Mouse (Mus musculus) lung, embryonic 14.5 days (tissue): Measurements from ENCODE around the gene Sult1a1. TPM values are rescaled to one million over a fixed set of nuclear protein-coding genes. Genes with fewer than 3 reads are reported as not detected.

ENCODE experiments used
- ATAC-seq: fragments of 200-750 bp; cut with Nextera tagmentation; 2 replicates; pipeline ENCODE4 v1.8.0; 2017; ENCODE audit warnings: mild to moderate bottlenecking, moderate TSS enrichment, moderate library complexity; ENCODE audit not compliant: insufficient read depth
- DNase-seq: peaks from one replicate; pipeline ENCODE4 v3.0.0-alpha.2; 2015
- H3K27ac ChIP-seq: fragments of 300-500 bp; sonication (generic); 2 replicates; pipeline ENCODE4 v1.5.1; 2014; ENCODE audit warnings: low read depth, mild to moderate bottlenecking, moderate library complexity
- H3K27me3 ChIP-seq: fragments of 300-500 bp; sonication (generic); 2 replicates; pipeline ENCODE4 v1.6.1; 2014; ENCODE audit warnings: low read length, control low read depth; ENCODE audit not compliant: insufficient read depth
- H3K36me3 ChIP-seq: fragments of 300-500 bp; sonication (generic); 2 replicates; pipeline ENCODE4 v1.6.1; 2014; ENCODE audit warnings: control low read depth; ENCODE audit not compliant: insufficient read depth
- H3K4me1 ChIP-seq: fragments of 300-500 bp; sonication (generic); 2 replicates; pipeline ENCODE4 v1.6.1; 2014; ENCODE audit warnings: antibody characterized with exemption, control low read depth; ENCODE audit not compliant: insufficient read depth
- H3K4me2 ChIP-seq: fragments of 300-500 bp; sonication (generic); 2 replicates; pipeline ENCODE4 v1.6.1; 2014; ENCODE audit warnings: mild to moderate bottlenecking
- H3K4me3 ChIP-seq: fragments of 300-500 bp; sonication (generic); 2 replicates; pipeline ENCODE4 v1.5.1; 2014; ENCODE audit warnings: low read depth, low read length
- H3K9ac ChIP-seq: fragments of 300-500 bp; sonication (generic); 2 replicates; pipeline ENCODE4 v1.6.1; 2014
- H3K9me3 ChIP-seq: fragments of 300-500 bp; sonication (generic); 2 replicates; pipeline ENCODE4 v1.6.1; 2016; ENCODE audit warnings: low read depth, low read length, control low read depth
- CTCF ChIP-seq: IDR thresholded peaks from 2 replicates; pipeline ENCODE4 v1.5.1; 2016; ENCODE audit warnings: antibody characterized with exemption, low read depth
- WGBS: fragments of 180-500 bp; shearing (Covaris S2); extraction: QIAGEN DNeasy Blood & Tissue Kit; methylation state at CpG from one replicate; pipeline ENCODE4 v1.1.7; 2014; 5-methylcytosine and 5-hydroxymethylcytosine counted together
- polyA plus RNA-seq: library from polyadenylated mRNA; unstranded; fragments of >200 nt; fragmentation: Nextera tagmentation; extraction: Ambion mirVana; gene quantifications from 2 replicates; pipeline ENCODE4 v1.2.1, GENCODE M21; 2014

The Sult1a1 gene
- polyA plus RNA-seq, 1 experiment from 2014 or later = 1.4 TPM

GRCm38 (mm10) chr7:126702861-126703756 lies 26.9 kb upstream of the Sult1a1 start:
- DNase-seq (no peak), ATAC-seq (no peak)
- no peak overlapping the region for H3K9ac ChIP-seq
- H3K4me2 ChIP-seq = peak overlapping the region; percentile 20; the same call in 1 of the 2 replicates
- H3K9me3 ChIP-seq = no peaks in the 10 kb centered on the region
- no peaks in the 10 kb centered on the region; the same call in 1 of the 2 replicates for H3K4me1 ChIP-seq
- peak overlapping the region; percentile 38; the same call in 1 of the 2 replicates for H3K4me3 ChIP-seq
- no peak for TF ChIP-seq CTCF
- no peaks in the 10 kb centered on the region for H3K36me3 ChIP-seq
- peaks cover 19% of the 10 kb centered on the region; the same call in 1 of the 2 replicates for H3K27me3 ChIP-seq
- 67% methylated on average over 12 of the region's 12 CpGs for WGBS
- H3K27ac ChIP-seq = no peak overlapping the region

- Histone ChIP-seq H3K4me2 (no peak overlapping the region), H3K4me1 (no peaks in the 10 kb centered on the region; the same call in 1 of the 2 replicates), H3K36me3 (no peaks in the 10 kb centered on the region), H3K27me3 (peaks cover 19% of the 10 kb centered on the region; the same call in 1 of the 2 replicates), H3K9ac (no peak overlapping the region), H3K4me3 (no peak overlapping the region), H3K9me3 (no peaks in the 10 kb centered on the region), H3K27ac (no peak overlapping the region)
- DNase-seq (no peak), ATAC-seq (no peak)
- 66% methylated on average over 6 of the region's 6 CpGs for WGBS
- no peak for TF ChIP-seq CTCF
These were observed 26.1 kb upstream of the Sult1a1 start for GRCm38 (mm10) chr7:126702358-126702757.

GRCm38 (mm10) chr7:126701559-126702357 lies 25.5 kb upstream of the Sult1a1 start:
- TF ChIP-seq CTCF = no peak
- WGBS = 54% methylated on average over 24 of the region's 24 CpGs
- no peak overlapping the region for H3K27ac ChIP-seq
- peaks cover 1% of the 10 kb centered on the region for H3K4me1 ChIP-seq
- H3K4me3 ChIP-seq = no peak overlapping the region
- peaks cover 19% of the 10 kb centered on the region; the same call in 1 of the 2 replicates for H3K27me3 ChIP-seq
- DNase-seq (no peak), ATAC-seq (peak; percentile 7; the same call in 1 of the 2 replicates)
- H3K4me2 ChIP-seq = peak overlapping the region; percentile 38
- peak overlapping the region; percentile 32; the same call in 1 of the 2 replicates for H3K9ac ChIP-seq
- no peaks in the 10 kb centered on the region for H3K9me3 ChIP-seq
- no peaks in the 10 kb centered on the region for H3K36me3 ChIP-seq

- 0% methylated on average over 11 of the region's 11 CpGs for WGBS
- no peak overlapping the region for H3K4me3 ChIP-seq
- TF ChIP-seq CTCF = peak; percentile 92
These were observed 24.8 kb upstream of the Sult1a1 start for GRCm38 (mm10) chr7:126701070-126701469.

GRCm38 (mm10) chr7:126700063-126701015 lies 24.1 kb upstream of the Sult1a1 start:
- Histone ChIP-seq H3K9me3 (no peaks in the 10 kb centered on the region), H3K9ac (no peak overlapping the region), H3K4me1 (peaks cover 3% of the 10 kb centered on the region), H3K36me3 (no peaks in the 10 kb centered on the region), H3K4me3 (no peak overlapping the region), H3K27ac (no peak overlapping the region), H3K27me3 (peaks cover 19% of the 10 kb centered on the region; the same call in 1 of the 2 replicates), H3K4me2 (0 out of 2 replicates have a peak overlapping the region, but pooled peaks have one; percentile 38)
- no peak for TF ChIP-seq CTCF
- ATAC-seq = no peak
- WGBS = 78% methylated on average over 25 of the region's 25 CpGs
- no peak for DNase-seq

More at GRCm38 (mm10) chr7:126701070-126701469, 24.8 kb upstream of the Sult1a1 start:
- 0 out of 2 replicates have a peak overlapping the region, but pooled peaks have one; percentile 32 for H3K9ac ChIP-seq
- DNase-seq = peak; percentile 95
- no peak overlapping the region for H3K27ac ChIP-seq
- H3K27me3 ChIP-seq = peaks cover 19% of the 10 kb centered on the region; the same call in 1 of the 2 replicates
- H3K4me2 ChIP-seq = peak overlapping the region; percentile 38
- peak; percentile 53 for ATAC-seq
- no peaks in the 10 kb centered on the region for H3K9me3 ChIP-seq
- no peaks in the 10 kb centered on the region for H3K36me3 ChIP-seq
- H3K4me1 ChIP-seq = peaks cover 3% of the 10 kb centered on the region

- Histone ChIP-seq H3K9me3 (no peaks in the 10 kb centered on the region), H3K27ac (no peak overlapping the region), H3K36me3 (peaks cover under 1% of the 10 kb centered on the region; the same call in 1 of the 2 replicates), H3K4me3 (no peak overlapping the region), H3K4me1 (peaks cover 8% of the 10 kb centered on the region), H3K27me3 (0 out of 2 replicates have a peak, but pooled peaks cover 3% of the 10 kb centered on the region), H3K4me2 (no peak overlapping the region), H3K9ac (no peak overlapping the region)
- ATAC-seq (no peak), DNase-seq (no peak)
- TF ChIP-seq CTCF = no peak
- 91% methylated on average over 8 of the region's 8 CpGs for WGBS
These were observed 21.6 kb upstream of the Sult1a1 start for GRCm38 (mm10) chr7:126697838-126698237.
